Mouse (Mus musculus) cerebellum, adult 2 months (tissue): ENCODE measurements at regions not wholly inside any gene's neighbourhood (a gene's known extent, or its start where the extent isn't known, plus 50 kb on each side); places are given as distances from the start of the nearest gene placed in this dataset.

Experiments used
- DNase-seq, 2 experiments: peaks; one replicate each; pipeline ENCODE4 v3.0.0; 2021
- H3K27ac ChIP-seq: fragments of 200-500 bp; 2 replicates; pipeline ENCODE4 v1.5.1; 2012; ENCODE audit warnings: low read length, control low read depth, inconsistent platforms; ENCODE audit not compliant: insufficient read depth
- H3K27me3 ChIP-seq: fragments of 200-500 bp; 2 replicates; pipeline ENCODE4 v1.6.1; 2012; ENCODE audit warnings: inconsistent platforms, mild to moderate bottlenecking, low read length, moderate library complexity; ENCODE audit not compliant: control insufficient read depth, insufficient read depth
- H3K4me1 ChIP-seq: fragments of 200-500 bp; 2 replicates; pipeline ENCODE4 v1.6.1; 2011; ENCODE audit warnings: low read length; ENCODE audit not compliant: control insufficient read depth, insufficient read depth
- H3K4me3 ChIP-seq: fragments of 200-500 bp; replicated peaks from 2 replicates; pipeline ENCODE3; 2011; ENCODE audit warnings: mild to moderate bottlenecking, low read depth, low read length, control low read depth; ENCODE audit not compliant: insufficient read depth
- CTCF ChIP-seq: fragments of 200-500 bp; IDR thresholded peaks from 2 replicates; pipeline ENCODE4 v1.5.1; 2011; ENCODE audit warnings: low read depth, mild to moderate bottlenecking, control low read depth, low read length, moderate library complexity, borderline replicate concordance; ENCODE audit not compliant: insufficient read depth
- POLR2A ChIP-seq: fragments of 200-500 bp; IDR thresholded peaks from 2 replicates; pipeline ENCODE4 v1.6.1; 2011; ENCODE audit warnings: low read length, control low read depth, borderline replicate concordance; ENCODE audit not compliant: insufficient read depth
- WGBS: fragments of 180-500 bp; shearing (Covaris S2); methylation state at CpG from one replicate; pipeline ENCODE4 v1.1.7; 2018; 5-methylcytosine and 5-hydroxymethylcytosine counted together

- H3K4me3 ChIP-seq = no peak overlapping the region
- H3K4me1 ChIP-seq = no peaks in the 10 kb centered on the region
- H3K27ac ChIP-seq = no peak overlapping the region
- TF ChIP-seq CTCF (no peak), POLR2A (no peak)
- no peak for DNase-seq
- WGBS = 77% methylated on average over 2 of the region's 2 CpGs
- no peaks in the 10 kb centered on the region for H3K27me3 ChIP-seq
These were observed 548.9 kb downstream of the Utrn start for GRCm38 (mm10) chr10:12320311-12320710.
